Mouse (Mus musculus) stomach, postnatal 0 days (tissue): ENCODE results near the gene 1700001P01Rik.

Source experiments
- CTCF ChIP-seq: IDR thresholded peaks from 2 replicates; pipeline ENCODE4 v1.5.1; 2016; ENCODE audit warnings: antibody characterized with exemption, low read depth, mild to moderate bottlenecking, moderate library complexity
- EP300 ChIP-seq: optimal IDR thresholded peaks from 2 replicates; pipeline ENCODE3; 2016; ENCODE audit warnings: antibody characterized with exemption

- TF ChIP-seq CTCF = no peak
- no peak for TF ChIP-seq EP300
Measured at GRCm38 (mm10) chr11:97778918-97779317, 3.2 kb upstream of the 1700001P01Rik start.
